Mouse (Mus musculus) liver, embryonic 14.5 days (tissue): ENCODE measurements around the gene Fuz.

Source experiments
- CTCF ChIP-seq: IDR thresholded peaks from 2 replicates; pipeline ENCODE4 v1.5.1; 2016; ENCODE audit warnings: antibody characterized with exemption, low read depth, control low read depth
- EP300 ChIP-seq: IDR thresholded peaks from 2 replicates; pipeline ENCODE4 v1.6.1; 2016; ENCODE audit warnings: antibody characterized with exemption, low read depth

- peak; percentile 18; the same call in 1 of the 2 replicates for TF ChIP-seq CTCF
- TF ChIP-seq EP300, result no peak
These were observed 38.8 kb upstream of the Fuz start, which contains the start of gene Pnkp for GRCm38 (mm10) chr7:44857042-44857552.
